18 mouse cellular contexts compared by ENCODE assay signal in the genomic region with DNA sequence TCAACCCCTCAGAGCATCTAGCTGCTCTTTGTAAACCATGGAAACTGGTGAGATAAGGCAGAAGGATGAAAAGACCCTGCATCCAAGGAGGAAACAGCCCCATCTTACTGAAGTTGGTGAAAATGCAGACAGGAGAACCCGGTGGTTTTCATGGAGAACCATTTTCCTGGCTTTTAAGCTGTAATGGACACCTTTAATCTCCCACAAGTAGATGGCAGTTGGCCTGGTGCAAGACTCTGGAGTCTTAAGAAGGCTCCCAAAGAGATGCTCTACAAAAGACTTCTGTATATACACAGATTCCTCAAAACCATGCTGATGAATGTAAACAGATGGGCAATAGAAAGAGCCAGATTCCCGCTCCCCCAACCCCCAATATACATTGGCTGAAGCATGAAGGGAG.
DNase-seq lines count a peak whose midpoint lies in the region; ATAC-seq and TF ChIP-seq lines count a peak whose summit lies in the region.
"Had no signal": no experiment of that assay in that cellular context is flagged by ENCODE, and none has a peak within 500 bp of the region (broad histone marks: within the 10 kb centered on the region; RNA-seq: fewer than 3 reads in every experiment).

No protein-coding gene starts in this region.

- WGBS in forebrain, postnatal 0 days = 65% methylated on average over 2 of the region's 2 CpGs
- WGBS in forebrain, embryonic 11.5 days = 68% methylated on average over 2 of the region's 2 CpGs
- 69% methylated on average over 2 of the region's 2 CpGs for WGBS in lung, embryonic 14.5 days
- 82% methylated on average over 2 of the region's 2 CpGs for WGBS in lung, postnatal 0 days

- H3K4me2 ChIP-seq in forebrain, postnatal 0 days (ENCODE audit: low read depth) = no peak overlapping the region
- no peak overlapping the region for H3K4me2 ChIP-seq in forebrain, embryonic 11.5 days (ENCODE audit: low read depth, low read length, severe bottlenecking)
- H3K4me2 ChIP-seq in lung, embryonic 14.5 days = no peak overlapping the region
- no peak overlapping the region for H3K4me2 ChIP-seq in lung, postnatal 0 days (replicated peaks; ENCODE audit: low read depth, low read length)
- H3K4me2 ChIP-seq: embryonic facial prominence, embryonic 13.5 days had no signal

- no peaks in the 10 kb centered on the region; the same call in 1 of the 2 replicates for H3K27me3 ChIP-seq in forebrain, postnatal 0 days (ENCODE audit: insufficient read depth, low read length)
- H3K27me3 ChIP-seq in forebrain, embryonic 11.5 days (ENCODE audit: control insufficient read depth, insufficient read depth, low read length) = no peaks in the 10 kb centered on the region
- H3K27me3 ChIP-seq in lung, embryonic 14.5 days (ENCODE audit: insufficient read depth, low read length) = no peaks in the 10 kb centered on the region
- no peaks in the 10 kb centered on the region for H3K27me3 ChIP-seq in lung, postnatal 0 days (replicated peaks; ENCODE audit: insufficient read depth, low read length)

- TF ChIP-seq EP300 in lung, postnatal 0 days (IDR thresholded peaks at IDR 0.05) = no peak

- no peaks in the 10 kb centered on the region for H3K4me1 ChIP-seq in forebrain, postnatal 0 days (ENCODE audit: insufficient read depth)
- no peaks in the 10 kb centered on the region for H3K4me1 ChIP-seq in forebrain, embryonic 11.5 days (replicated peaks; ENCODE audit: control insufficient read depth, insufficient read depth, low read length)
- no peaks in the 10 kb centered on the region for H3K4me1 ChIP-seq in lung, embryonic 14.5 days (ENCODE audit: insufficient read depth)
- no peaks in the 10 kb centered on the region for H3K4me1 ChIP-seq in lung, postnatal 0 days (ENCODE audit: insufficient read depth, low read depth, low read length)

- no peaks in the 10 kb centered on the region for H3K9me3 ChIP-seq in forebrain, postnatal 0 days (ENCODE audit: low read length)
- no peaks in the 10 kb centered on the region for H3K9me3 ChIP-seq in forebrain, embryonic 11.5 days (ENCODE audit: control insufficient read depth, low read length)
- H3K9me3 ChIP-seq in lung, embryonic 14.5 days (ENCODE audit: low read depth, low read length) = no peaks in the 10 kb centered on the region
- no peaks in the 10 kb centered on the region for H3K9me3 ChIP-seq in lung, postnatal 0 days (ENCODE audit: low read length)
- H3K9me3 ChIP-seq: embryonic facial prominence, embryonic 13.5 days; forebrain, embryonic 12.5 days had no signal

- no peak overlapping the region for H3K4me3 ChIP-seq in forebrain, postnatal 0 days (ENCODE audit: low read depth, low read length)
- no peak overlapping the region for H3K4me3 ChIP-seq in forebrain, embryonic 11.5 days (ENCODE audit: low read depth, low read length)
- H3K4me3 ChIP-seq in lung, embryonic 14.5 days (ENCODE audit: low read depth, low read length) = no peak overlapping the region
- no peak overlapping the region for H3K4me3 ChIP-seq in lung, postnatal 0 days (ENCODE audit: low read depth, low read length)
- H3K4me3 ChIP-seq: embryonic facial prominence, embryonic 13.5 days; forebrain, embryonic 12.5 days had no signal

- TF ChIP-seq POLR2A in brain, embryonic 14.5 days (IDR thresholded peaks at IDR 0.05; ENCODE audit: borderline replicate concordance, extremely low read depth, insufficient read depth, insufficient read length, poor library complexity, severe bottlenecking) = no peak

- ATAC-seq in forebrain, postnatal 0 days = no peak
- ATAC-seq in forebrain, embryonic 11.5 days (replicated peaks; ENCODE audit: low FRiP score) = no peak
- no peak for ATAC-seq in lung, embryonic 14.5 days (ENCODE audit: insufficient read depth)
- no peak for ATAC-seq in lung, postnatal 0 days
- ATAC-seq: forebrain, embryonic 14.5 days; forebrain, embryonic 16.5 days had no signal

- H3K27ac ChIP-seq in forebrain, postnatal 0 days (ENCODE audit: low read depth, low read length) = no peak overlapping the region
- no peak overlapping the region for H3K27ac ChIP-seq in forebrain, embryonic 11.5 days (ENCODE audit: low read depth, low read length)
- no peak overlapping the region for H3K27ac ChIP-seq in lung, embryonic 14.5 days (ENCODE audit: low read depth)
- H3K27ac ChIP-seq in lung, postnatal 0 days (ENCODE audit: low read length) = no peak overlapping the region
- H3K27ac ChIP-seq: embryonic facial prominence, embryonic 13.5 days; forebrain, embryonic 12.5 days had no signal

- no peak for TF ChIP-seq CTCF in forebrain, postnatal 0 days (IDR thresholded peaks at IDR 0.05; ENCODE audit: low read depth)
- TF ChIP-seq CTCF in lung, embryonic 14.5 days (IDR thresholded peaks at IDR 0.05; ENCODE audit: low read depth) = no peak
- TF ChIP-seq CTCF in lung, postnatal 0 days (IDR thresholded peaks at IDR 0.05) = no peak
- no peak for TF ChIP-seq CTCF in brain, embryonic 14.5 days (IDR thresholded peaks at IDR 0.05; ENCODE audit: borderline replicate concordance, extremely low read depth, insufficient read depth, insufficient read length)

- H3K9ac ChIP-seq in forebrain, postnatal 0 days = no peak overlapping the region
- H3K9ac ChIP-seq in forebrain, embryonic 11.5 days (ENCODE audit: low read length) = no peak overlapping the region
- H3K9ac ChIP-seq in lung, embryonic 14.5 days = no peak overlapping the region
- H3K9ac ChIP-seq in lung, postnatal 0 days (replicated peaks; ENCODE audit: low read depth) = no peak overlapping the region
- H3K9ac ChIP-seq: embryonic facial prominence, embryonic 13.5 days; forebrain, embryonic 12.5 days had no signal

- H3K36me3 ChIP-seq in forebrain, postnatal 0 days (ENCODE audit: insufficient read depth) = no peaks in the 10 kb centered on the region
- no peaks in the 10 kb centered on the region for H3K36me3 ChIP-seq in forebrain, embryonic 11.5 days (ENCODE audit: control insufficient read depth, insufficient read depth, low read length)
- no peaks in the 10 kb centered on the region for H3K36me3 ChIP-seq in lung, embryonic 14.5 days (ENCODE audit: insufficient read depth)
- no peaks in the 10 kb centered on the region for H3K36me3 ChIP-seq in lung, postnatal 0 days (ENCODE audit: insufficient read depth, low read length)
- H3K36me3 ChIP-seq: embryonic facial prominence, embryonic 13.5 days; forebrain, embryonic 12.5 days had no signal

- DNase-seq in forebrain, postnatal 0 days = peak; percentile 30
- DNase-seq in forebrain, embryonic 11.5 days (ENCODE audit: low spot score) = no peak
- DNase-seq in lung, embryonic 14.5 days = peak; percentile 42
- DNase-seq in lung, postnatal 0 days (ENCODE audit: low spot score) = no peak
- DNase-seq in brain, embryonic 14.5 days (ENCODE audit: low read depth) = peak; percentile 27
- no peak for DNase-seq in testis, postnatal 10 days (ENCODE audit: low spot score)
- DNase-seq: adrenal gland, adult 2 months; adrenal gland, postnatal 10 days; adrenal gland, postnatal 25 days; cerebellum, adult 11-12 months; cerebellum, adult 2 months; cerebellum, adult 9-10 months; cerebellum, postnatal 10 days; cerebellum, postnatal 25 days had no signal

Comparison
In these comparisons a context has a peak if more than half of its experiments do, and no peak if none do; other contexts are left out.
1. DNase-seq: peak in forebrain, postnatal 0 days (single experiment), lung, embryonic 14.5 days (single experiment) and brain, embryonic 14.5 days (single experiment); none in forebrain, embryonic 11.5 days (single experiment), lung, postnatal 0 days (single experiment) and testis, postnatal 10 days (single experiment).